Mouse (Mus musculus): ENCODE measurements around the gene Cd40lg. TPM values are rescaled to one million over a fixed set of nuclear protein-coding genes. Genes with fewer than 3 reads are reported as not detected.

The Cd40lg gene
- polyA plus RNA-seq, 1 experiment, result 0.27 TPM

DNA sequence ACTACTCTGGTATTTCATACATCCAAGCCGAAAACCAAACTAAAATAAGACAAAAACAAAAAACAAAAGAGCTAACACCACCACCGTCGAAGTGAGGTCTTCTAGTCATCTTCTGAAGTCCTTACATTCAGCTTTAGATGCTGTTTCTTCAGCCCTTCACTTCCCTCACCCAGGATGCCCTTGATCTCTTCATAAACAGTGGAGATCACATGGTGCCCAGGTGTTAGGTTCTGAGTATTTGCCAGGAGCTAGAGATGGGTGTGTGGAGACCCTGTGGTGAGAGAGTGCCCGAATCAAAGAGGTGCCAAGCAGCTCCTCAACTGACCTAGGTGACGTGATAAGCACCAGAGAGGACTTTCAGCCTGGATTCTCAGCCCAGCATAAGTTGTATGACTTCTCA, 22.6 kb upstream of the Cd40lg start:
- Histone ChIP-seq H3K27ac (ENCODE audit: insufficient read depth, low read depth, low read length) (no peak overlapping the region), H3K4me1 (ENCODE audit: control insufficient read depth, insufficient read depth, insufficient read length, low read length) (no peaks in the 10 kb centered on the region), H3K36me3 (ENCODE audit: control insufficient read depth, insufficient read depth, low read length) (no peaks in the 10 kb centered on the region), H3K27me3 (ENCODE audit: control insufficient read depth, insufficient read depth, low read length) (no peaks in the 10 kb centered on the region), H3K4me3 (ENCODE audit: low read depth, low read length) (no peak overlapping the region)
- TF ChIP-seq POLR2A (IDR thresholded peaks at IDR 0.05; ENCODE audit: low read depth, low read length) (no peak), CTCF (IDR thresholded peaks at IDR 0.05; ENCODE audit: extremely low read depth, insufficient read length, insufficient replicate concordance, low read depth, low read length) (no peak)
- WGBS, result 67% methylated on average over 5 of the region's 5 CpGs

DNA sequence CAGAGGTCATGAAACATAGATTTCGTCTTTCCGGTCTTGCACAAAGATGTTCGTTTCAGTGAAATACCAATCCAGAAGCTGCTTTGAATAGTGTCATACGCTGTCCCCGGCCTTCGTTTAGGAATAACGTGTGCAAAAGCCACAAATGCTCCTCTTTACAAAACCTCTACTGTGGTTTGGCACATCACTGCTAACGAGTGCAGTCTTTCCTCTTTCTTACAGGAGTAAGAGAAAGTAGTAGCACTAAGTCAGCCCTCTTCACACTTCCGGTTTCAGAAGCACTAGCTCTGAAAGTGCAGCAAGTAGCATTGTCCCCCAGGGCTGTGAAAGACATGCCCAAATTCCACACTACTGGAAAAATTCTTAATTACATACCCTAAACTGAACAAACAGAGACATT, 15.6 kb upstream of the Cd40lg start:
- no peaks in the 10 kb centered on the region for H3K4me1 ChIP-seq (ENCODE audit: control insufficient read depth, insufficient read depth, insufficient read length, low read length)
- TF ChIP-seq POLR2A (IDR thresholded peaks at IDR 0.05; ENCODE audit: low read depth, low read length) (no peak), CTCF (IDR thresholded peaks at IDR 0.05; ENCODE audit: extremely low read depth, insufficient read length, insufficient replicate concordance, low read depth, low read length) (no peak)
- H3K4me3 ChIP-seq (ENCODE audit: low read depth, low read length), result no peak overlapping the region
- H3K27me3 ChIP-seq (ENCODE audit: control insufficient read depth, insufficient read depth, low read length), result no peaks in the 10 kb centered on the region
- 72% methylated on average over 9 of the region's 9 CpGs for WGBS
- no peaks in the 10 kb centered on the region for H3K36me3 ChIP-seq (ENCODE audit: control insufficient read depth, insufficient read depth, low read length)
- no peak overlapping the region for H3K27ac ChIP-seq (ENCODE audit: insufficient read depth, low read depth, low read length)

DNA sequence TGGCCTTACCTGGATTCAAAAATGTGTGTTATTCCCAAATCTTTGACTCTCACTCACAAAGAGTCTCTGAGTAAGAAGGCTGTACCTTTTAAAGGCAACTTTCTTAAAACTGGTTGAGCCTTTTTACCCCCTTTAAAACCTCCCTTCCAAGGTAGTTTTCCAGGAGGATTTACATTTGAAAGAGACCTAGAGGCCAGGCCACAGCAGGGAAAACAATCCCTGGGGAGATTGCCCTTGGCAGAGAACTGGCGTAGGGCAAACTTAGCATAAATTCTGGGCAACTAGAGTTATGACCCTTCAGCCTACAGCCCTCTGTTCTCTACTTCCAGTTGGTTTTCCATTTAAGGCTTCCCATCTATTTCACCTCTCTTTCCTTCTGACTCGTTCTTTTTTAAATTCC, 13.9 kb upstream of the Cd40lg start:
- whole genome bisulfite sequencing, result 68% methylated on average over 2 of the region's 2 CpGs
- no peaks in the 10 kb centered on the region for H3K4me1 ChIP-seq (ENCODE audit: control insufficient read depth, insufficient read depth, insufficient read length, low read length)
- H3K36me3 ChIP-seq (ENCODE audit: control insufficient read depth, insufficient read depth, low read length), result no peaks in the 10 kb centered on the region
- no peaks in the 10 kb centered on the region for H3K27me3 ChIP-seq (ENCODE audit: control insufficient read depth, insufficient read depth, low read length)
- no peak overlapping the region for H3K4me3 ChIP-seq (ENCODE audit: low read depth, low read length)
- no peak for TF ChIP-seq POLR2A (IDR thresholded peaks at IDR 0.05; ENCODE audit: low read depth, low read length)
- no peak for TF ChIP-seq CTCF (IDR thresholded peaks at IDR 0.05; ENCODE audit: extremely low read depth, insufficient read length, insufficient replicate concordance, low read depth, low read length)
- H3K27ac ChIP-seq (ENCODE audit: insufficient read depth, low read depth, low read length), result no peak overlapping the region

DNA sequence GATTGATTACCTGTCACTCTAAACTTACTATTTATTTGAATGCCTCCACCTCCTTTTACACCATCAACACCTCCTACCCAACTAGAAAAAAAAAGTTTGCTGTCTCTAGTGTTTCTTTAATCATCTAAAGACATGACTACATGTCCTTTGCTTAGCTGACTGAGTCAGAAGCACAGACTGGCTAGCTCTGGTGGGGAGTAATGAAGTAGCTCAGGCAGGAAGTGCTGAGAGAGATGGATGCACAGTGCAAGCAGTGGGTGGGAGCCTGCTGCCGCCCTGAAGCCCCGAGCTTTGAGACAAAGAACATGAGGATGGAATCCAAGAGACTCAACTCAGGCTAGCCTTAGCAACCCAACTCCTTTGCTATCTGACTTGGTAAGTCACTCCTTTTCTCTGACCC, 11.5 kb upstream of the Cd40lg start:
- Histone ChIP-seq H3K4me1 (ENCODE audit: control insufficient read depth, insufficient read depth, insufficient read length, low read length) (no peaks in the 10 kb centered on the region), H3K27me3 (ENCODE audit: control insufficient read depth, insufficient read depth, low read length) (no peaks in the 10 kb centered on the region), H3K27ac (ENCODE audit: insufficient read depth, low read depth, low read length) (no peak overlapping the region), H3K4me3 (ENCODE audit: low read depth, low read length) (no peak overlapping the region), H3K36me3 (ENCODE audit: control insufficient read depth, insufficient read depth, low read length) (no peaks in the 10 kb centered on the region)
- 58% methylated on average over 2 of the region's 2 CpGs for WGBS
- no peak for TF ChIP-seq POLR2A (IDR thresholded peaks at IDR 0.05; ENCODE audit: low read depth, low read length)
- TF ChIP-seq CTCF (IDR thresholded peaks at IDR 0.05; ENCODE audit: extremely low read depth, insufficient read length, insufficient replicate concordance, low read depth, low read length), result no peak

- Histone ChIP-seq H3K36me3 (ENCODE audit: control insufficient read depth, insufficient read depth, low read length) (no peaks in the 10 kb centered on the region), H3K27ac (ENCODE audit: insufficient read depth, low read depth, low read length) (no peak overlapping the region), H3K4me1 (ENCODE audit: control insufficient read depth, insufficient read depth, insufficient read length, low read length) (no peaks in the 10 kb centered on the region), H3K4me3 (ENCODE audit: low read depth, low read length) (no peak overlapping the region), H3K27me3 (ENCODE audit: control insufficient read depth, insufficient read depth, low read length) (no peaks in the 10 kb centered on the region)
- TF ChIP-seq CTCF (IDR thresholded peaks at IDR 0.05; ENCODE audit: extremely low read depth, insufficient read length, insufficient replicate concordance, low read depth, low read length) (no peak), POLR2A (IDR thresholded peaks at IDR 0.05; ENCODE audit: low read depth, low read length) (no peak)
- 68% methylated on average over 1 of the region's 1 CpGs for WGBS
Measured at GRCm38 (mm10) chrX:57210591-57210990, 1.4 kb upstream of the Cd40lg start.

DNA sequence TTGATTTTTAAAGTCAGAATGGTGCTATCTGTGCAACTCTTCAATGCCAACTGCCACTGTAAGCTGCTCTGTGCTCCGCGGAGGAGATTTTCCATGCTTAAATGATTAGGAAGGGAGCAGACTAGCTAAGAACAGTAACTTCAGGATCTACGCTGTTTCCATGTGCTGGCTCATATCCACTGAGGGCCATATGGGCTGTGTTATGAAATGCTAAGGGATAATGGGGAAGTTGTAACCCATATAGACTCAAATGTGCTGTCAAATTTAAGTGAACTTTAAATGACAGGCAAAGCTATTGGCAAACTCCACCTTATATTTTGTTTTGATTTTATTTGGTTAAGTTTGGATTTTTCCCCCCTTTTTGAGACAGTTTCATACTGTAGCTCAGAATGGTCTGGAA, 919 bp downstream of the Cd40lg start:
- Histone ChIP-seq H3K4me1 (ENCODE audit: control insufficient read depth, insufficient read depth, insufficient read length, low read length) (no peaks in the 10 kb centered on the region), H3K27ac (ENCODE audit: insufficient read depth, low read depth, low read length) (no peak overlapping the region), H3K27me3 (ENCODE audit: control insufficient read depth, insufficient read depth, low read length) (no peaks in the 10 kb centered on the region), H3K36me3 (ENCODE audit: control insufficient read depth, insufficient read depth, low read length) (no peaks in the 10 kb centered on the region), H3K4me3 (ENCODE audit: low read depth, low read length) (no peak overlapping the region)
- 93% methylated on average over 3 of the region's 3 CpGs for WGBS
- no peak for TF ChIP-seq POLR2A (IDR thresholded peaks at IDR 0.05; ENCODE audit: low read depth, low read length)
- TF ChIP-seq CTCF (IDR thresholded peaks at IDR 0.05; ENCODE audit: extremely low read depth, insufficient read length, insufficient replicate concordance, low read depth, low read length), result no peak

GRCm38 (mm10) chrX:57215495-57215894, 3.6 kb downstream of the Cd40lg start:
- Histone ChIP-seq H3K27ac (ENCODE audit: insufficient read depth, low read depth, low read length) (no peak overlapping the region), H3K4me1 (ENCODE audit: control insufficient read depth, insufficient read depth, insufficient read length, low read length) (no peaks in the 10 kb centered on the region), H3K4me3 (ENCODE audit: low read depth, low read length) (no peak overlapping the region), H3K27me3 (ENCODE audit: control insufficient read depth, insufficient read depth, low read length) (no peaks in the 10 kb centered on the region), H3K36me3 (ENCODE audit: control insufficient read depth, insufficient read depth, low read length) (no peaks in the 10 kb centered on the region)
- 78% methylated on average over 4 of the region's 4 CpGs for WGBS
- TF ChIP-seq CTCF (IDR thresholded peaks at IDR 0.05; ENCODE audit: extremely low read depth, insufficient read length, insufficient replicate concordance, low read depth, low read length) (no peak), POLR2A (IDR thresholded peaks at IDR 0.05; ENCODE audit: low read depth, low read length) (no peak)

DNA sequence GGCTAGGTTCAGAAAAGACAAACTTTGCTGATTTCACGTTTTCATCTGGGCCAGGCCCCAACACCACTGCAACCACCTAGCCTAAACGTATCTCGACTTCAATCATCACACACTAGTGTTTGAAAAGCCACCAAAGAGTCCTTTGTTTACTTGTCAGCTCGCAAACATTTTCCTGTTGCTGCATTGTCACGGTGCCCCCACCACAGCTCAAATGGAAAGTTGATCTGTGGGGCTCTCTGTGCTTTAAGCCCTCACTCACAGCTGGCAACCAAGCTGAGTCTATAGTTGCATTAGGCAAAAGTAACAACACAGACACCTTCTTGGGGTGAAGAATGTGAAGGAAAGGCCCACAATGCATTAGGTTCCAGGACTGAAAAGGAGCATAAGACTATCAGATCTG, 4.3 kb downstream of the Cd40lg start:
- Histone ChIP-seq H3K4me1 (ENCODE audit: control insufficient read depth, insufficient read depth, insufficient read length, low read length) (no peaks in the 10 kb centered on the region), H3K36me3 (ENCODE audit: control insufficient read depth, insufficient read depth, low read length) (no peaks in the 10 kb centered on the region), H3K27me3 (ENCODE audit: control insufficient read depth, insufficient read depth, low read length) (no peaks in the 10 kb centered on the region), H3K4me3 (ENCODE audit: low read depth, low read length) (no peak overlapping the region), H3K27ac (ENCODE audit: insufficient read depth, low read depth, low read length) (no peak overlapping the region)
- 41% methylated on average over 5 of the region's 5 CpGs for WGBS
- TF ChIP-seq POLR2A (IDR thresholded peaks at IDR 0.05; ENCODE audit: low read depth, low read length) (no peak), CTCF (IDR thresholded peaks at IDR 0.05; ENCODE audit: extremely low read depth, insufficient read length, insufficient replicate concordance, low read depth, low read length) (no peak)
